In the genomic region with DNA sequence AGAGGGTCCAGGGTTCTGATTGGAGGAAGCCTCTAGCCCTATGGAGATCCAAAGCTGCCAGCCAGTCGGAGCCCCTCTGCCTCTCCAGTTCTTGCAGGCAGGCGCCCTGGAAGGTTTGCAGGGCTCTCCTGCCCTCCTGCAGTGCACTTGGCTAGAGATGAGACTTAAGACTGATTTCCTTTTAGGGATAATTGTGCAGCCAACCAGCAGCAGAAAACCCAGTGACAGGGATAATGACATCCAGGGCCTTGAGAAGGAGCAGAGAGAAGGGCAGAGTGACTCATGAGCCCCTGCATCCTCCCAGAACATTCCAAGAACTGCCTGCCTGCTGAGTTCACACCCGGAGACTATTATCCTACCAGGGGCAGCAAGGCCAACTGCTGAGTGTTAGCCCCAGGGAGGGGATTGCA, we compare ENCODE assay signal across 9 mouse cellular contexts. TPM values are rescaled to one million over a fixed set of nuclear protein-coding genes. Genes with fewer than 3 reads are reported as not detected.
DNase-seq lines count a peak whose midpoint lies in the region; ATAC-seq and TF ChIP-seq lines count a peak whose summit lies in the region.
"Had no signal": no experiment of that assay in that cellular context is flagged by ENCODE, and none has a peak within 500 bp of the region (broad histone marks: within the 10 kb centered on the region; RNA-seq: fewer than 3 reads in every experiment).

No protein-coding gene starts in this region.

- no peaks in the 10 kb centered on the region for H3K9me3 ChIP-seq in heart, embryonic 14.5 days (ENCODE audit: control insufficient read depth, low read length)
- H3K9me3 ChIP-seq in ES-E14 (ENCODE audit: control insufficient read depth, insufficient read depth, low read depth, low read length), result no peaks in the 10 kb centered on the region
- H3K9me3 ChIP-seq in liver, embryonic 15.5 days (replicated peaks), result no peaks in the 10 kb centered on the region
- H3K9me3 ChIP-seq: megakaryocyte, embryonic 14.5 days had no signal

- 12% methylated on average over 3 of the region's 3 CpGs for WGBS in heart, embryonic 14.5 days
- WGBS in liver, embryonic 15.5 days (ENCODE audit: insufficient replicate concordance), result 28% methylated on average over 3 of the region's 3 CpGs

- ATAC-seq in heart, embryonic 14.5 days (ENCODE audit: insufficient number of reproducible peaks, insufficient read depth, low FRiP score, low read depth), result no peak
- ATAC-seq in liver, embryonic 15.5 days (ENCODE audit: insufficient read depth), result no peak

- no peaks in the 10 kb centered on the region for H3K27me3 ChIP-seq in heart, embryonic 14.5 days (ENCODE audit: control insufficient read depth, insufficient read depth, low read length)
- no peaks in the 10 kb centered on the region for H3K27me3 ChIP-seq in liver, embryonic 15.5 days

- in situ Hi-C loops in ES-E14 (cut with MboI; ENCODE audit: low sequenced_read_pairs in 2 of 2, unreplicated experiment in 2 of 2), result no loop called here

- H3K36me3 ChIP-seq in heart, embryonic 14.5 days (ENCODE audit: control insufficient read depth, insufficient read depth, low read length), result no peaks in the 10 kb centered on the region
- no peaks in the 10 kb centered on the region for H3K36me3 ChIP-seq in ES-E14 (ENCODE audit: control insufficient read depth, insufficient read depth, low read length, poor library complexity, severe bottlenecking)
- no peaks in the 10 kb centered on the region for H3K36me3 ChIP-seq in liver, embryonic 15.5 days (replicated peaks)

- no peak overlapping the region for H3K4me2 ChIP-seq in heart, embryonic 14.5 days (ENCODE audit: low read length)
- no peak overlapping the region for H3K4me2 ChIP-seq in liver, embryonic 15.5 days

- no peak for DNase-seq in heart, postnatal 14 days
- DNase-seq in ES-E14 (ENCODE audit: low read depth, low spot score), result peak; percentile 38
- DNase-seq in embryo, embryonic 11 days, result peak; percentile 28
- no peak for DNase-seq in urinary bladder, postnatal 14 days (ENCODE audit: low spot score)
- DNase-seq in left cerebral cortex, adult 9 months (ENCODE audit: low spot score in 2 of 2), result no peak
- no peak for DNase-seq in thymus, postnatal 25 days

- intact Hi-C loops in heart, postnatal 14 days (cut with DNase I), result no loop called here

- H3K4me1 ChIP-seq in heart, embryonic 14.5 days (ENCODE audit: control insufficient read depth in 2 of 2, insufficient read depth in 2 of 2, low read length in 2 of 2), result peaks cover 24 to 35% of the 10 kb centered on the region in 2 experiments
- peaks cover 0 to 21% of the 10 kb centered on the region in 2 experiments; a peak in 3 of 4 replicates for H3K4me1 ChIP-seq in ES-E14 (ENCODE audit: control insufficient read depth in 2 of 2, insufficient read depth in 2 of 2, low read length in 2 of 2, poor library complexity in 1 of 2)
- no peaks in the 10 kb centered on the region for H3K4me1 ChIP-seq in liver, embryonic 15.5 days (replicated peaks)
- H3K4me1 ChIP-seq: megakaryocyte, embryonic 14.5 days had no signal

- peak overlapping the region; percentile 18; the same call in 1 of the 2 replicates for H3K9ac ChIP-seq in heart, embryonic 14.5 days (ENCODE audit: low read length)
- no peak overlapping the region for H3K9ac ChIP-seq in ES-E14 (ENCODE audit: insufficient read depth, low read depth, low read length, poor library complexity, severe bottlenecking)
- no peak overlapping the region for H3K9ac ChIP-seq in liver, embryonic 15.5 days

- no peak overlapping the region for H3K4me3 ChIP-seq in heart, embryonic 14.5 days (ENCODE audit: control insufficient read depth in 1 of 2, insufficient read depth in 1 of 2, low read depth in 1 of 2, low read length in 2 of 2)
- no peak overlapping the region for H3K4me3 ChIP-seq in ES-E14 (ENCODE audit: insufficient read depth in 1 of 2, low read depth in 1 of 2, low read length in 2 of 2, poor library complexity in 1 of 2, severe bottlenecking in 1 of 2)
- H3K4me3 ChIP-seq in liver, embryonic 15.5 days (replicated peaks), result no peak overlapping the region
- H3K4me3 ChIP-seq: megakaryocyte, embryonic 14.5 days had no signal

- peak overlapping the region; percentile 25 to 57 for H3K27ac ChIP-seq in heart, embryonic 14.5 days (replicated peaks in 1 of 2; ENCODE audit: control insufficient read depth in 1 of 2, insufficient read depth in 1 of 2, low read depth in 2 of 2, low read length in 2 of 2)
- no peak overlapping the region for H3K27ac ChIP-seq in ES-E14 (ENCODE audit: insufficient read depth, low read depth, low read length, poor library complexity, severe bottlenecking)
- 0 out of 2 replicates have a peak overlapping the region, but pooled peaks have one; percentile 19 for H3K27ac ChIP-seq in liver, embryonic 15.5 days (replicated peaks)

TF ChIP-seq in ES-E14, 5 proteins besides CTCF, POLR2A, EP300 and RAD21:
- TF ChIP-seq ZNF384 (IDR thresholded peaks at IDR 0.05; ENCODE audit: low read depth, low read length), result no peak
- no peak for TF ChIP-seq CHD2 (IDR thresholded peaks at IDR 0.05; ENCODE audit: low read depth, low read length)
- TF ChIP-seq ZC3H11A (IDR thresholded peaks at IDR 0.05; ENCODE audit: borderline replicate concordance, low read depth, low read length), result no peak
- TF ChIP-seq MAFK (IDR thresholded peaks at IDR 0.05; ENCODE audit: insufficient read depth, low read depth, low read length), result no peak
- no peak for TF ChIP-seq HCFC1 (IDR thresholded peaks at IDR 0.05; ENCODE audit: borderline replicate concordance, insufficient read depth, low read length)

RNA-seq across cellular contexts. Expression of gene Parva, which starts 26.5 kb away (rescaled TPM):
- 78.5 and 79.1 TPM in 2 replicates for polyA plus RNA-seq in heart, embryonic 14.5 days (2014; fragmentation: Nextera tagmentation; extraction: Ambion mirVana)
- total RNA-seq in heart, postnatal 14 days (2021), result 10 to 100 TPM; 69.1 to 69.4 TPM
- 7.4 and 13.9 TPM in 2 replicates for total RNA-seq in ES-E14 (2012; rRNA removed)
- polyA plus RNA-seq in liver, embryonic 15.5 days (2015; fragmentation: Nextera tagmentation; extraction: Ambion mirVana), result 7.4 and 7.8 TPM in 2 replicates

Comparison
In these comparisons a context has a peak if more than half of its experiments do, and no peak if none do; other contexts are left out.
1. DNase-seq: peak in ES-E14 (single experiment) and embryo, embryonic 11 days (single experiment); none in heart, postnatal 14 days (0 of 2), urinary bladder, postnatal 14 days (single experiment), left cerebral cortex, adult 9 months (0 of 2) and thymus, postnatal 25 days (single experiment).